Comparison of ENCODE assay signal across 9 mouse cellular contexts in genomic region chr11:57012287-57012921, GRCm38 (mm10). TPM values are rescaled to one million over a fixed set of nuclear protein-coding genes. Genes with fewer than 3 reads are reported as not detected.
DNase-seq lines count a peak whose midpoint lies in the region; ATAC-seq lines count a peak whose summit lies in the region.
"Had no signal": no experiment of that assay in that cellular context is flagged by ENCODE, and none has a peak within 500 bp of the region (broad histone marks: within the 10 kb centered on the region; RNA-seq: fewer than 3 reads in every experiment).

No protein-coding gene starts in this region.

- H3K9me3 ChIP-seq in heart, embryonic 13.5 days = no peaks in the 10 kb centered on the region
- no peaks in the 10 kb centered on the region for H3K9me3 ChIP-seq in forebrain, embryonic 14.5 days (replicated peaks; ENCODE audit: control insufficient read depth, low read length)
- no peaks in the 10 kb centered on the region for H3K9me3 ChIP-seq in midbrain, embryonic 10.5 days (replicated peaks)
- H3K9me3 ChIP-seq: liver, embryonic 13.5 days had no signal

- no peak overlapping the region for H3K27ac ChIP-seq in heart, embryonic 13.5 days (replicated peaks)
- H3K27ac ChIP-seq in forebrain, embryonic 14.5 days (ENCODE audit: low read depth, low read length) = peak overlapping the region; percentile 73; the same call in 1 of the 2 replicates
- no peak overlapping the region for H3K27ac ChIP-seq in midbrain, embryonic 10.5 days (replicated peaks)
- H3K27ac ChIP-seq: liver, embryonic 13.5 days had no signal

- ATAC-seq in heart, embryonic 13.5 days (ENCODE audit: extremely low read depth, insufficient number of reproducible peaks, low FRiP score, low TSS enrichment) = no peak
- ATAC-seq in forebrain, embryonic 14.5 days = peak; percentile 13; the same call in 1 of the 2 replicates
- ATAC-seq in monocyte, adult 5-6 weeks (replicated peaks; ENCODE audit: insufficient number of reproducible peaks, low FRiP score, low TSS enrichment, poor library complexity, severe bottlenecking) = no peak
- ATAC-seq in erythroblast, adult 5-6 weeks (replicated peaks; ENCODE audit: low FRiP score, poor library complexity, severe bottlenecking) = no peak

- peak overlapping the region; percentile 50 for H3K4me3 ChIP-seq in heart, embryonic 13.5 days
- peak overlapping the region; percentile 38 for H3K4me3 ChIP-seq in forebrain, embryonic 14.5 days (ENCODE audit: low read depth, low read length)
- peak overlapping the region; percentile 51 for H3K4me3 ChIP-seq in midbrain, embryonic 10.5 days
- H3K4me3 ChIP-seq: liver, embryonic 13.5 days had no signal

- H3K9ac ChIP-seq in heart, embryonic 13.5 days = peak overlapping the region; percentile 75
- peak overlapping the region; percentile 59 for H3K9ac ChIP-seq in forebrain, embryonic 14.5 days (ENCODE audit: low read length)
- H3K9ac ChIP-seq: liver, embryonic 13.5 days had no signal

- DNase-seq in heart, adult 18-20 months = no peak
- DNase-seq in brain, adult 2 months (ENCODE audit: low read depth, low spot score) = peak; percentile 38
- peak; percentile 30 for DNase-seq in forebrain, embryonic 14.5 days (ENCODE audit: low spot score)
- no peak for DNase-seq in midbrain, embryonic 10.5 days (ENCODE audit: low spot score)
- DNase-seq in embryo, embryonic 10.5 days (ENCODE audit: low spot score) = no peak
- DNase-seq: liver, embryonic 13.5 days had no signal

- H3K4me1 ChIP-seq in heart, embryonic 13.5 days = peaks cover 33% of the 10 kb centered on the region
- no peaks in the 10 kb centered on the region for H3K4me1 ChIP-seq in forebrain, embryonic 14.5 days (ENCODE audit: control insufficient read depth, insufficient read depth, low read length)
- H3K4me1 ChIP-seq in midbrain, embryonic 10.5 days = peaks cover 36% of the 10 kb centered on the region
- H3K4me1 ChIP-seq: liver, embryonic 13.5 days had no signal

- peak overlapping the region; percentile 71 for H3K4me2 ChIP-seq in heart, embryonic 13.5 days
- peak overlapping the region; percentile 49 for H3K4me2 ChIP-seq in forebrain, embryonic 14.5 days (ENCODE audit: low read length)
- H3K4me2 ChIP-seq: liver, embryonic 13.5 days had no signal

- 40% methylated on average over 13 of the region's 13 CpGs for WGBS in heart, embryonic 13.5 days
- WGBS in forebrain, embryonic 14.5 days = 27% methylated on average over 13 of the region's 13 CpGs
- WGBS in midbrain, embryonic 10.5 days = 37% methylated on average over 13 of the region's 13 CpGs

- peaks cover 17% of the 10 kb centered on the region; the same call in 1 of the 2 replicates for H3K27me3 ChIP-seq in heart, embryonic 13.5 days (replicated peaks)
- no peaks in the 10 kb centered on the region for H3K27me3 ChIP-seq in forebrain, embryonic 14.5 days (replicated peaks; ENCODE audit: control insufficient read depth, insufficient read depth, low read length)
- peaks cover 42% of the 10 kb centered on the region for H3K27me3 ChIP-seq in midbrain, embryonic 10.5 days (ENCODE audit: low read depth, poor library complexity, severe bottlenecking)

- H3K36me3 ChIP-seq in heart, embryonic 13.5 days = no peaks in the 10 kb centered on the region
- H3K36me3 ChIP-seq in forebrain, embryonic 14.5 days (ENCODE audit: control insufficient read depth, insufficient read depth, low read length) = no peaks in the 10 kb centered on the region
- H3K36me3 ChIP-seq in midbrain, embryonic 10.5 days = no peaks in the 10 kb centered on the region
- H3K36me3 ChIP-seq: liver, embryonic 13.5 days had no signal

RNA-seq across cellular contexts. Expression of gene Gria1, which starts 1.2 kb away (rescaled TPM):
- polyA plus RNA-seq in heart, embryonic 13.5 days (2015; fragmentation: Nextera tagmentation; extraction: Ambion mirVana) = 3.3 and 3.9 TPM in 2 replicates
- under 1 TPM; 0.15 to 0.49 TPM for total RNA-seq in heart, adult 18-20 months (2021)
- 22.1 and 37.5 TPM in 2 replicates for polyA plus RNA-seq in forebrain, embryonic 14.5 days (2014; fragmentation: Nextera tagmentation; extraction: Ambion mirVana)
- polyA plus RNA-seq in midbrain, embryonic 10.5 days (2016; fragmentation: Nextera tagmentation; extraction: Ambion mirVana) = 0.57 and 2.3 TPM in 2 replicates
- not detected in 3 replicates for total RNA-seq in monocyte, adult 5-6 weeks (2017)
- not detected in 2 replicates for total RNA-seq in erythroblast, adult 5-6 weeks (2015; ENCODE audit: low replicate concordance)
- not detected in 2 replicates for total RNA-seq in erythroblast, adult 5-6 weeks (2017; ENCODE audit: low replicate concordance)

Comparison
In these comparisons a context has a peak if more than half of its experiments do, and no peak if none do; other contexts are left out.
1. DNase-seq: peak in brain, adult 2 months (single experiment) and forebrain, embryonic 14.5 days (single experiment); none in heart, adult 18-20 months (0 of 2), midbrain, embryonic 10.5 days (single experiment) and embryo, embryonic 10.5 days (single experiment).
2. Peak in every context shown above with its lines, with median percentiles within 50 percentile points of each other: H3K4me3 ChIP-seq.